Mouse (Mus musculus): Measurements from ENCODE around the gene Gnb1l. TPM values are rescaled to one million over a fixed set of nuclear protein-coding genes. Genes with fewer than 3 reads are reported as not detected.

Gnb1l gene
- polyA plus RNA-seq, 1 experiment from 2014 or later, result 16.8 TPM

- no peaks in the 10 kb centered on the region for H3K9me3 ChIP-seq
- H3K4me3 ChIP-seq, result no peak overlapping the region
- H3K27me3 ChIP-seq (ENCODE audit: insufficient read depth, poor library complexity, severe bottlenecking), result peaks cover 5% of the 10 kb centered on the region
- peaks cover 15% of the 10 kb centered on the region; the same call in 1 of the 2 replicates for H3K4me1 ChIP-seq (replicated peaks)
- H3K36me3 ChIP-seq, result peaks cover 10% of the 10 kb centered on the region; the same call in 1 of the 2 replicates
- no peak overlapping the region for H3K27ac ChIP-seq
- 91% methylated on average over 2 of the region's 2 CpGs for WGBS
- no peak for DNase-seq (ENCODE audit: low spot score)
Measured at GRCm38 (mm10) chr16:18564472-18564871, 66.0 kb downstream of the Gnb1l start.

- H3K4me1 ChIP-seq (replicated peaks), result peaks cover 11% of the 10 kb centered on the region; the same call in 1 of the 2 replicates
- H3K9me3 ChIP-seq, result no peaks in the 10 kb centered on the region
- H3K4me3 ChIP-seq, result no peak overlapping the region
- H3K27me3 ChIP-seq (ENCODE audit: insufficient read depth, poor library complexity, severe bottlenecking), result peaks cover 5% of the 10 kb centered on the region
- 71% methylated on average over 7 of the region's 7 CpGs for WGBS
- no peak overlapping the region for H3K27ac ChIP-seq
- peaks cover 10% of the 10 kb centered on the region; the same call in 1 of the 2 replicates for H3K36me3 ChIP-seq
- DNase-seq (ENCODE audit: low spot score), result no peak
Measured at GRCm38 (mm10) chr16:18568599-18568998, 70.1 kb downstream of the Gnb1l start.

- WGBS, result 73% methylated on average over 8 of the region's 8 CpGs
- H3K9me3 ChIP-seq, result no peaks in the 10 kb centered on the region
- no peak overlapping the region for H3K4me3 ChIP-seq
- H3K27ac ChIP-seq, result no peak overlapping the region
- no peak for DNase-seq (ENCODE audit: low spot score)
- peaks cover 7% of the 10 kb centered on the region; the same call in 1 of the 2 replicates for H3K4me1 ChIP-seq (replicated peaks)
- peaks cover 25% of the 10 kb centered on the region for H3K27me3 ChIP-seq (ENCODE audit: insufficient read depth, poor library complexity, severe bottlenecking)
- no peaks in the 10 kb centered on the region for H3K36me3 ChIP-seq
Measured at GRCm38 (mm10) chr16:18574196-18574595, 75.7 kb downstream of the Gnb1l start.

- Histone ChIP-seq H3K27ac (no peak overlapping the region), H3K4me3 (no peak overlapping the region), H3K27me3 (ENCODE audit: insufficient read depth, poor library complexity, severe bottlenecking) (peaks cover 54% of the 10 kb centered on the region), H3K4me1 (replicated peaks) (peaks cover 23% of the 10 kb centered on the region), H3K9me3 (no peaks in the 10 kb centered on the region), H3K36me3 (no peaks in the 10 kb centered on the region)
- DNase-seq (ENCODE audit: low spot score), result no peak
- WGBS, result 46% methylated on average over 3 of the region's 3 CpGs
Measured at GRCm38 (mm10) chr16:18577071-18577470, 78.6 kb downstream of the Gnb1l start.

GRCm38 (mm10) chr16:18577599-18578160 lies 79.2 kb downstream of the Gnb1l start:
- H3K4me1 ChIP-seq (replicated peaks), result peaks cover 29% of the 10 kb centered on the region
- 10% methylated on average over 5 of the region's 5 CpGs for WGBS
- no peaks in the 10 kb centered on the region for H3K9me3 ChIP-seq
- H3K4me3 ChIP-seq, result no peak overlapping the region
- H3K27ac ChIP-seq, result peak overlapping the region; percentile 2; the same call in 1 of the 2 replicates
- H3K27me3 ChIP-seq (ENCODE audit: insufficient read depth, poor library complexity, severe bottlenecking), result peaks cover 60% of the 10 kb centered on the region
- no peaks in the 10 kb centered on the region for H3K36me3 ChIP-seq
- DNase-seq (ENCODE audit: low spot score), result no peak

GRCm38 (mm10) chr16:18580389-18580788 lies 81.9 kb downstream of the Gnb1l start:
- DNase-seq (ENCODE audit: low spot score), result peak; percentile 42
- 9% methylated on average over 2 of the region's 2 CpGs for WGBS
- H3K4me1 ChIP-seq (replicated peaks), result peaks cover 50% of the 10 kb centered on the region

GRCm38 (mm10) chr16:18581050-18581622 lies 82.6 kb downstream of the Gnb1l start:
- 4% methylated on average over 21 of the region's 21 CpGs for WGBS
- no peaks in the 10 kb centered on the region for H3K9me3 ChIP-seq
- peak overlapping the region; percentile 79; the same call in 1 of the 2 replicates for H3K27ac ChIP-seq
- peaks cover 58% of the 10 kb centered on the region for H3K4me1 ChIP-seq (replicated peaks)
- peak; percentile 46 for DNase-seq (ENCODE audit: low spot score)
- peak overlapping the region; percentile 49 for H3K4me3 ChIP-seq
- H3K27me3 ChIP-seq (ENCODE audit: insufficient read depth, poor library complexity, severe bottlenecking), result peaks cover 94% of the 10 kb centered on the region
- no peaks in the 10 kb centered on the region for H3K36me3 ChIP-seq

More at GRCm38 (mm10) chr16:18580389-18580788, 81.9 kb downstream of the Gnb1l start:
- Histone ChIP-seq H3K27me3 (ENCODE audit: insufficient read depth, poor library complexity, severe bottlenecking) (peaks cover 87% of the 10 kb centered on the region), H3K4me3 (no peak overlapping the region), H3K36me3 (no peaks in the 10 kb centered on the region), H3K9me3 (no peaks in the 10 kb centered on the region), H3K27ac (no peak overlapping the region)

GRCm38 (mm10) chr16:18581623-18582205 lies 83.2 kb downstream of the Gnb1l start:
- WGBS, result 1% methylated on average over 66 of the region's 66 CpGs
- no peaks in the 10 kb centered on the region for H3K36me3 ChIP-seq
- H3K9me3 ChIP-seq, result no peaks in the 10 kb centered on the region
- peak; percentile 58 for DNase-seq (ENCODE audit: low spot score)
- peak overlapping the region; percentile 79 for H3K27ac ChIP-seq
- H3K27me3 ChIP-seq (ENCODE audit: insufficient read depth, poor library complexity, severe bottlenecking), result peaks cover 96% of the 10 kb centered on the region
- peak overlapping the region; percentile 49 for H3K4me3 ChIP-seq
- H3K4me1 ChIP-seq (replicated peaks), result peaks cover 64% of the 10 kb centered on the region

- WGBS, result 2% methylated on average over 66 of the region's 67 CpGs
Measured at GRCm38 (mm10) chr16:18582426-18583148, 84.1 kb downstream of the Gnb1l start.

GRCm38 (mm10) chr16:18583169-18583568 lies 84.7 kb downstream of the Gnb1l start:
- Histone ChIP-seq H3K27me3 (ENCODE audit: insufficient read depth, poor library complexity, severe bottlenecking) (peaks cover 98% of the 10 kb centered on the region), H3K27ac (no peak overlapping the region; the same call in 1 of the 2 replicates), H3K36me3 (no peaks in the 10 kb centered on the region), H3K4me3 (peak overlapping the region; percentile 49; the same call in 1 of the 2 replicates), H3K4me1 (replicated peaks) (peaks cover 66% of the 10 kb centered on the region), H3K9me3 (no peaks in the 10 kb centered on the region)
- DNase-seq (ENCODE audit: low spot score), result no peak
- WGBS, result 6% methylated on average over 10 of the region's 10 CpGs

More at GRCm38 (mm10) chr16:18582426-18583148, 84.1 kb downstream of the Gnb1l start:
- peak; percentile 55 for DNase-seq (ENCODE audit: low spot score)
- peaks cover 62% of the 10 kb centered on the region for H3K4me1 ChIP-seq (replicated peaks)
- H3K36me3 ChIP-seq, result no peaks in the 10 kb centered on the region
- peak overlapping the region; percentile 49 for H3K4me3 ChIP-seq
- H3K9me3 ChIP-seq, result no peaks in the 10 kb centered on the region
- H3K27me3 ChIP-seq (ENCODE audit: insufficient read depth, poor library complexity, severe bottlenecking), result peaks cover 98% of the 10 kb centered on the region
- peak overlapping the region; percentile 79 for H3K27ac ChIP-seq

- 7% methylated on average over 10 of the region's 10 CpGs for WGBS
- Histone ChIP-seq H3K27me3 (ENCODE audit: insufficient read depth, poor library complexity, severe bottlenecking) (peaks cover 98% of the 10 kb centered on the region), H3K27ac (0 out of 2 replicates have a peak overlapping the region, but pooled peaks have one; percentile 30), H3K9me3 (no peaks in the 10 kb centered on the region), H3K4me1 (replicated peaks) (peaks cover 73% of the 10 kb centered on the region), H3K4me3 (peak overlapping the region; percentile 58), H3K36me3 (no peaks in the 10 kb centered on the region)
- no peak for DNase-seq (ENCODE audit: low spot score)
Measured at GRCm38 (mm10) chr16:18583673-18584357, 85.3 kb downstream of the Gnb1l start.

- Histone ChIP-seq H3K9me3 (no peaks in the 10 kb centered on the region), H3K4me1 (replicated peaks) (peaks cover 84% of the 10 kb centered on the region), H3K36me3 (no peaks in the 10 kb centered on the region), H3K27me3 (ENCODE audit: insufficient read depth, poor library complexity, severe bottlenecking) (peaks cover 100% of the 10 kb centered on the region), H3K27ac (peak overlapping the region; percentile 81; the same call in 1 of the 2 replicates), H3K4me3 (peak overlapping the region; percentile 58)
- peak; percentile 35 for DNase-seq (ENCODE audit: low spot score)
- 9% methylated on average over 10 of the region's 10 CpGs for WGBS
Measured at GRCm38 (mm10) chr16:18584901-18585510, 86.5 kb downstream of the Gnb1l start.

Measured in hindbrain, embryonic 10.5 days (tissue).